Mouse (Mus musculus): ENCODE results near the gene Rpl36. TPM values are rescaled to one million over a fixed set of nuclear protein-coding genes. Genes with fewer than 3 reads are reported as not detected.
"Not testable (repeated sequence)": the region's sequence is repeated elsewhere in the genome, so short reads cannot be mapped to it uniquely, and the experiment has no call there.

Rpl36 gene
- polyA plus RNA-seq, 1 experiment from 2014 or later, result 2,014 TPM

GRCm38 (mm10) chr17:56627530-56628277, 14.5 kb downstream of the Rpl36 start, which contains the start of gene Catsperd:
TSS of gene Catsperd (plus strand) at chr17:56628143.
- peak; percentile 41 for DNase-seq
- no peaks in the 10 kb centered on the region for H3K9me3 ChIP-seq (ENCODE audit: low read depth, low read length)
- H3K27ac ChIP-seq (ENCODE audit: low read depth), result peak within 1 kb of the TSS; percentile 61
- no peak for TF ChIP-seq CTCF (IDR thresholded peaks at IDR 0.05; ENCODE audit: low read depth)
- ATAC-seq (ENCODE audit: insufficient read depth), result peak; percentile 36
- H3K4me2 ChIP-seq, result peak within 1 kb of the TSS; percentile 91
- H3K4me3 ChIP-seq (ENCODE audit: low read depth, low read length), result peak within 1 kb of the TSS; percentile 96
- H3K9ac ChIP-seq, result peak within 1 kb of the TSS; percentile 35
- H3K36me3 ChIP-seq (ENCODE audit: insufficient read depth), result peaks cover 15% of the 10 kb centered on the region
- H3K27me3 ChIP-seq (ENCODE audit: insufficient read depth, low read length), result no peaks in the 10 kb centered on the region
- 0 out of 2 replicates have a peak, but pooled peaks cover 5% of the 10 kb centered on the region for H3K4me1 ChIP-seq (ENCODE audit: insufficient read depth)
- 8% methylated on average over 26 of the region's 26 CpGs for WGBS

DNA sequence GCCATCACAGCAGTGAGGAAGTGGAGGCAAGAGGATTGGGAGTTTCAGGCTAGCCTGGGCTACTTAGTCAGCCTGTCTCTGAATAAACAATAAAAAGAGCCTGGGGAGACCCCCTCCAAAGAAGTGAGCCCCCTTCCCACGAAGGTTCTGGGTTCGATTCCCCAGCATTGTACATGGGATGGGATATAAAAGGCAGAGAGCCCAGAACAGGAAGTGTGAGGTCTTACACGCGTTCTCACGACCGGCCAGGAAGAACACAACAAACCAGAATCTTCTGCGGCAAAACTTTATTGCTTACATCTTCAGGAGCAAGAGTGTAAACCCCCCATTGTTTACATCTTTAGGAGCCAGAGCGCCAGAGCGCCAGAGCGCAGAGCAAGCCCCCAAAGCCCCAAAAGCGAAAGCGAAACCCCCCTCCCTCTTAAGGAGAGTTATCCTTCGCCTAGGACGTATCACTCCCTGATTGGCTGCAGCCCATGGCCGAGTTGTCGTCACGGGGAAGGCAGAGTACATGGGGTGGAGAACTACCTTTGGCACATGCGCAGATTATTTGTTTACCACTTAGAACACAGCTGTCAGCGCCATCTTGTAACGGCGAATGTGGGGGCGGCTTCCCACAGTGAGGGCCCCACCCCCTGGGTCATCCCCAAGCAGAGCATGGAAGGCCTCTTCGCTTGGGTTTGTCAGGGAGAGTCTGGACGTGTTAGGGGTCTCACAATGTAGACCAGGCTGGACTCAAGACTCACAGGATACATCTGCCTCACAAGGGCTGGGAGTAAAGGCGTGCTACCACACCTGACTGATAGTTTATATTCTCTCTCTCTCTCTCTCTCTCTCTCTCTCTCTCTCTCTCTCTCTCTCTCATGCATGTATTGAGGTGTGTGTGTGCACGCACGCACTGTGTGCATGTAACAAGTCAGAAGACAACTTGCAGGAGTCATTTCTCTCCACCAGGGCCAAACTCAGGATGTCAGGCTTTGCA, 16.9 kb downstream of the Rpl36 start:
- ATAC-seq (ENCODE audit: insufficient read depth); H3K4me3 ChIP-seq (ENCODE audit: low read depth, low read length); H3K27me3 ChIP-seq (ENCODE audit: insufficient read depth, low read length); H3K9ac ChIP-seq; H3K27ac ChIP-seq (ENCODE audit: low read depth); H3K36me3 ChIP-seq (ENCODE audit: insufficient read depth); H3K4me1 ChIP-seq (ENCODE audit: insufficient read depth); DNase-seq; H3K4me2 ChIP-seq; H3K9me3 ChIP-seq (ENCODE audit: low read depth, low read length): not testable (repeated sequence)
- 80% methylated on average over 26 of the region's 27 CpGs for WGBS

GRCm38 (mm10) chr17:56631807-56632206, 18.6 kb downstream of the Rpl36 start:
- no peak for DNase-seq
- no peak overlapping the region for H3K9ac ChIP-seq
- H3K4me2 ChIP-seq, result no peak overlapping the region
- H3K36me3 ChIP-seq (ENCODE audit: insufficient read depth), result no peaks in the 10 kb centered on the region
- TF ChIP-seq CTCF (IDR thresholded peaks at IDR 0.05; ENCODE audit: low read depth), result no peak
- H3K4me1 ChIP-seq (ENCODE audit: insufficient read depth), result 0 out of 2 replicates have a peak, but pooled peaks cover 5% of the 10 kb centered on the region
- no peak for ATAC-seq (ENCODE audit: insufficient read depth)
- 48% methylated on average over 4 of the region's 4 CpGs for WGBS
- no peaks in the 10 kb centered on the region for H3K9me3 ChIP-seq (ENCODE audit: low read depth, low read length)
- H3K27ac ChIP-seq (ENCODE audit: low read depth), result no peak overlapping the region
- H3K27me3 ChIP-seq (ENCODE audit: insufficient read depth, low read length), result no peaks in the 10 kb centered on the region
- no peak overlapping the region for H3K4me3 ChIP-seq (ENCODE audit: low read depth, low read length)

DNA sequence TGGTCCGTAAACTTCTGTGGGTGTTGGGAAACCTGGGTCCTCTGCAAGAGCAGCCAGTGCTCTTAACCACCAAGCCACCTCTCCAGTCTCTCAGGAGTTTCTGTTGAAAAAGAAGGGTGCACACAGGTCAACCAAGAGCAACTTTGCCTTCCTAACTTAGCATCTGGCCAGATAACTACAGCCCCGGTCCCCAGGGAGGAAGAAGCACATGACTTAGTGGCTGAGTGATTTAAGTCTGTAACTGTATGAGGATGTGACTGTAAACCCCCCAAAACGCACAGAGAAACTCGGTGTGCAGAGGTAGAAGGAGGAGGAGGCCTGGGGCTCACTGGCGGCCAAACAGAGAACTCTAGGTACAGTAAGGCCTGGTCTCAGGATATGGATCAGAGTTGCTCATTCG, 20.8 kb downstream of the Rpl36 start:
- Histone ChIP-seq H3K36me3 (ENCODE audit: insufficient read depth) (no peaks in the 10 kb centered on the region), H3K4me3 (ENCODE audit: low read depth, low read length) (no peak overlapping the region), H3K27ac (ENCODE audit: low read depth) (no peak overlapping the region), H3K4me1 (ENCODE audit: insufficient read depth) (no peaks in the 10 kb centered on the region), H3K4me2 (no peak overlapping the region), H3K9me3 (ENCODE audit: low read depth, low read length) (no peaks in the 10 kb centered on the region), H3K9ac (no peak overlapping the region), H3K27me3 (ENCODE audit: insufficient read depth, low read length) (no peaks in the 10 kb centered on the region)
- WGBS, result 81% methylated on average over 6 of the region's 6 CpGs
- DNase-seq (no peak), ATAC-seq (ENCODE audit: insufficient read depth) (no peak)
- TF ChIP-seq CTCF (IDR thresholded peaks at IDR 0.05; ENCODE audit: low read depth), result no peak

DNA sequence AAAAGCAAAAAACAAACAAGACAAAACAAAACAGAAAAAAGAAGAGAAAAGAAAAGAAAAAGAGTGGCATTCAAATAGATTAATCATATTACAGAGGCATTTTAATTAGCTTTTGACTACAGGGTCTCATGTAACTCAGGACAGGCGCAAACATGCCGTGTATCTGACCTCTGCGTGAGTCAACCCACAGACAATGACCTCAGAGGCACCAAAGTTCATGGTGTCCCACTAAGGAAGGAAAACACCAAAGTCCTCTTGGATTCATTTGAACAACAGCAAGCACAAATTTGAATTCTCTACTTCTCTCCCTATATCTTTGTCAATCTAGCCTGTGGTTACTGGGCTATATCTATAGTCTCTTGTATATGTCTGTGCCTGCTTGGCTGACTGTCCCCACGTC, 30.0 kb downstream of the Rpl36 start:
- DNase-seq (no peak), ATAC-seq (ENCODE audit: insufficient read depth) (no peak)
- H3K9ac ChIP-seq, result no peak overlapping the region
- no peak overlapping the region for H3K4me3 ChIP-seq (ENCODE audit: low read depth, low read length)
- H3K27me3 ChIP-seq (ENCODE audit: insufficient read depth, low read length), result no peaks in the 10 kb centered on the region
- H3K4me2 ChIP-seq, result no peak overlapping the region
- no peaks in the 10 kb centered on the region for H3K9me3 ChIP-seq (ENCODE audit: low read depth, low read length)
- WGBS, result 72% methylated on average over 4 of the region's 4 CpGs
- H3K27ac ChIP-seq (ENCODE audit: low read depth), result no peak overlapping the region
- no peaks in the 10 kb centered on the region for H3K4me1 ChIP-seq (ENCODE audit: insufficient read depth)
- TF ChIP-seq CTCF (IDR thresholded peaks at IDR 0.05; ENCODE audit: low read depth), result no peak
- H3K36me3 ChIP-seq (ENCODE audit: insufficient read depth), result no peaks in the 10 kb centered on the region

GRCm38 (mm10) chr17:56647546-56647945, 34.3 kb downstream of the Rpl36 start:
- Histone ChIP-seq H3K9me3 (ENCODE audit: low read depth, low read length) (no peaks in the 10 kb centered on the region), H3K36me3 (ENCODE audit: insufficient read depth) (no peaks in the 10 kb centered on the region), H3K4me3 (ENCODE audit: low read depth, low read length) (no peak overlapping the region), H3K27ac (ENCODE audit: low read depth) (no peak overlapping the region), H3K9ac (no peak overlapping the region), H3K4me1 (ENCODE audit: insufficient read depth) (no peaks in the 10 kb centered on the region), H3K27me3 (ENCODE audit: insufficient read depth, low read length) (no peaks in the 10 kb centered on the region), H3K4me2 (no peak overlapping the region)
- 0 out of 2 replicates have a peak, but pooled peaks have one; percentile 4 for ATAC-seq (ENCODE audit: insufficient read depth)
- DNase-seq, result no peak
- no peak for TF ChIP-seq CTCF (IDR thresholded peaks at IDR 0.05; ENCODE audit: low read depth)
- WGBS, result 32% methylated on average over 13 of the region's 13 CpGs

- WGBS, result 30% methylated on average over 10 of the region's 10 CpGs
- H3K4me3 ChIP-seq (ENCODE audit: low read depth, low read length), result no peak overlapping the region
- H3K36me3 ChIP-seq (ENCODE audit: insufficient read depth), result no peaks in the 10 kb centered on the region
- H3K9me3 ChIP-seq (ENCODE audit: low read depth, low read length), result no peaks in the 10 kb centered on the region
- TF ChIP-seq CTCF (IDR thresholded peaks at IDR 0.05; ENCODE audit: low read depth), result no peak
- no peaks in the 10 kb centered on the region for H3K4me1 ChIP-seq (ENCODE audit: insufficient read depth)
- ATAC-seq (ENCODE audit: insufficient read depth) (peak; percentile 63; the same call in 1 of the 2 replicates), DNase-seq (peak; percentile 62)
- no peak overlapping the region for H3K4me2 ChIP-seq
- H3K9ac ChIP-seq, result no peak overlapping the region
- H3K27ac ChIP-seq (ENCODE audit: low read depth), result no peak overlapping the region
- no peaks in the 10 kb centered on the region for H3K27me3 ChIP-seq (ENCODE audit: insufficient read depth, low read length)
Observed at GRCm38 (mm10) chr17:56651801-56652200, 38.6 kb downstream of the Rpl36 start.
